Mouse (Mus musculus) myocyte (in vitro differentiated cells): ENCODE results near the gene St3gal3. TPM values are rescaled to one million over a fixed set of nuclear protein-coding genes. Genes with fewer than 3 reads are reported as not detected.
A peak's percentile ranks its signal among the peaks of the same experiment; 100 is the strongest.

ENCODE experiments used
- H3K27me3 ChIP-seq: one replicate; pipeline ENCODE4 v1.6.1; 2011; ENCODE audit not compliant: control insufficient read depth, insufficient read depth, insufficient read length
- H3K36me3 ChIP-seq: one replicate; pipeline ENCODE4 v1.6.1; 2011; ENCODE audit not compliant: control insufficient read depth, insufficient read depth
- H3K4me2 ChIP-seq: one replicate; pipeline ENCODE4 v1.6.1; 2011; ENCODE audit warnings: low read depth, control low read depth
- H3K4me3 ChIP-seq: one replicate; pipeline ENCODE4 v1.5.1; 2011; ENCODE audit warnings: mild to moderate bottlenecking, control low read depth, moderate library complexity
- H3K79me2 ChIP-seq: one replicate; pipeline ENCODE4 v1.6.1; 2011; ENCODE audit not compliant: control insufficient read depth, insufficient read depth
- H3ac ChIP-seq: one replicate; pipeline ENCODE4 v1.6.1; 2011; ENCODE audit not compliant: control insufficient read depth, insufficient read length
- CEBPB ChIP-seq: IDR thresholded peaks from 2 replicates; pipeline ENCODE4 v1.6.1; 2011; ENCODE audit warnings: mild to moderate bottlenecking, moderate library complexity; ENCODE audit not compliant: poor library complexity, insufficient read depth, severe bottlenecking
- E2F4 ChIP-seq: IDR thresholded peaks from one replicate; pipeline ENCODE4 v1.6.1; 2011; ENCODE audit warnings: mild to moderate bottlenecking, control low read depth, moderate library complexity; ENCODE audit not compliant: insufficient read depth
- MAX ChIP-seq: IDR thresholded peaks from one replicate; pipeline ENCODE4 v1.6.1; 2011; ENCODE audit warnings: low read depth, mild to moderate bottlenecking, control low read depth
- MYOD1 ChIP-seq, 3 experiments: IDR thresholded peaks; one replicate each; pipeline ENCODE4 v1.6.1; 2011; ENCODE audit warnings: control low read depth in 2 of 3, low read depth in 2 of 3, mild to moderate bottlenecking in 2 of 3, moderate library complexity in 1 of 3; ENCODE audit not compliant: insufficient read length in 2 of 3, control insufficient read depth in 1 of 3
- MYOG ChIP-seq, 3 experiments: IDR thresholded peaks; one replicate each; pipeline ENCODE4 v1.6.1; 2011; ENCODE audit warnings: control low read depth in 2 of 3, low read depth in 2 of 3, mild to moderate bottlenecking in 2 of 3; ENCODE audit not compliant: insufficient read length in 2 of 3, control insufficient read depth in 1 of 3, insufficient read depth in 1 of 3
- POLR2A ChIP-seq: IDR thresholded peaks from one replicate; pipeline ENCODE4 v1.6.1; 2011; ENCODE audit warnings: low read depth, mild to moderate bottlenecking, control low read depth, moderate library complexity; ENCODE audit not compliant: insufficient read length
- POLR2AphosphoS2 ChIP-seq: IDR thresholded peaks from one replicate; pipeline ENCODE4 v1.6.1; 2011; ENCODE audit warnings: low read depth, control low read depth; ENCODE audit not compliant: insufficient read length
- REST ChIP-seq: IDR thresholded peaks from one replicate; pipeline ENCODE4 v1.6.1; 2011; ENCODE audit warnings: mild to moderate bottlenecking, control low read depth, moderate library complexity; ENCODE audit not compliant: insufficient read depth, insufficient read length
- SRF ChIP-seq: IDR thresholded peaks from one replicate; pipeline ENCODE4 v1.6.1; 2011; ENCODE audit warnings: low read depth; ENCODE audit not compliant: control insufficient read depth, insufficient read length
- TCF12 ChIP-seq: IDR thresholded peaks from one replicate; pipeline ENCODE4 v1.6.1; 2011; ENCODE audit warnings: mild to moderate bottlenecking, control low read depth; ENCODE audit not compliant: poor library complexity, insufficient read depth, severe bottlenecking
- TCF3 ChIP-seq: IDR thresholded peaks from one replicate; pipeline ENCODE4 v1.6.1; 2011; ENCODE audit warnings: low read depth, control low read depth; ENCODE audit not compliant: insufficient read length
- USF1 ChIP-seq: IDR thresholded peaks from one replicate; pipeline ENCODE4 v1.6.1; 2011; ENCODE audit warnings: low read depth, mild to moderate bottlenecking, control low read depth, moderate library complexity
- polyA plus RNA-seq: library from polyadenylated mRNA; unstranded; fragments of >200 nt; fragmentation: generic; extraction: Trizol; gene quantifications from one replicate; pipeline ENCODE4 v1.2.1, GENCODE M21; 2012; ENCODE audit warnings: missing spikeins

St3gal3 gene
- polyA plus RNA-seq, 1 experiment: 45.1 TPM

- H3ac ChIP-seq: no peak overlapping the region
- H3K27me3 ChIP-seq: no peaks in the 10 kb centered on the region
- no peak overlapping the region for H3K4me3 ChIP-seq
- TF ChIP-seq SRF (no peak), POLR2AphosphoS2 (no peak), MYOG (IDR thresholded peaks at IDR 0.05; ENCODE audit: control insufficient read depth in 1 of 3, insufficient read depth in 1 of 3, insufficient read length in 2 of 3, low read depth in 2 of 3) (no peak), MAX (no peak), REST (no peak), CEBPB (no peak), TCF3 (no peak), E2F4 (no peak), TCF12 (no peak), MYOD1 (IDR thresholded peaks at IDR 0.05; ENCODE audit: control insufficient read depth in 1 of 3, insufficient read length in 2 of 3, low read depth in 2 of 3) (no peak), POLR2A (no peak), USF1 (no peak)
- no peaks in the 10 kb centered on the region for H3K79me2 ChIP-seq
- H3K36me3 ChIP-seq: no peaks in the 10 kb centered on the region
- H3K4me2 ChIP-seq: no peak overlapping the region
Observed at GRCm38 (mm10) chr4:118041145-118041544, 93.6 kb downstream of the St3gal3 start.

- no peak overlapping the region for H3K4me3 ChIP-seq
- H3K79me2 ChIP-seq: no peaks in the 10 kb centered on the region
- no peak overlapping the region for H3ac ChIP-seq
- peak; percentile 54 for TF ChIP-seq TCF12
- peak; percentile 80 for TF ChIP-seq TCF3
- peak; percentile 90 to 98 (median 98) for TF ChIP-seq MYOD1 (IDR thresholded peaks at IDR 0.05; ENCODE audit: control insufficient read depth in 1 of 3, insufficient read length in 2 of 3, low read depth in 2 of 3)
- no peak for TF ChIP-seq CEBPB
- peak; percentile 80 to 98 (median 85) for TF ChIP-seq MYOG (IDR thresholded peaks at IDR 0.05; ENCODE audit: control insufficient read depth in 1 of 3, insufficient read depth in 1 of 3, insufficient read length in 2 of 3, low read depth in 2 of 3)
- TF ChIP-seq USF1: no peak
- H3K27me3 ChIP-seq: no peaks in the 10 kb centered on the region
- H3K36me3 ChIP-seq: no peaks in the 10 kb centered on the region
- H3K4me2 ChIP-seq: no peak overlapping the region
Observed at GRCm38 (mm10) chr4:118040650-118041049, 94.1 kb downstream of the St3gal3 start.

DNA sequence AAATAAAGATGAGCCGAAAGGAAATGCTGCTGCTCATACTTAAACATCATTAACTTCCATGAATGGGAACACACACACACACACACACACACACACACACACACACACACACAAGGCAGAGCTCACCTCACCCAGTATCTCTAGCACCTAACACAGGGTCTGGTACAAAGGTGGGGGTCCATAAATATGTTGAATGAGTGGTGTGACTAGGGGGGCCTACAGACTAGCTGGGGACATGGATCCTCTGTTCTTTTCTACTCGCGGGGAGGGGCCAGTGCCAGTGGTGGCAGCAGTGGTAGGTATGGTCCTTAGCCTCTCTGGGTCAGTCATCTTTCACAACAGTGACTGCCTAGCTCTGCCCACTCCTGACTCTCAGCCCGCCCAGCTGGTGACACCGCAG lies 94.8 kb downstream of the St3gal3 start:
- H3K79me2 ChIP-seq: no peaks in the 10 kb centered on the region
- TF ChIP-seq REST: no peak
- TF ChIP-seq TCF3: no peak
- TF ChIP-seq E2F4: no peak
- no peak for TF ChIP-seq POLR2A
- no peak for TF ChIP-seq MAX
- TF ChIP-seq USF1: no peak
- TF ChIP-seq SRF: no peak
- no peak for TF ChIP-seq TCF12
- TF ChIP-seq MYOG (IDR thresholded peaks at IDR 0.05; ENCODE audit: control insufficient read depth in 1 of 3, insufficient read depth in 1 of 3, insufficient read length in 2 of 3, low read depth in 2 of 3): no peak
- TF ChIP-seq MYOD1 (IDR thresholded peaks at IDR 0.05; ENCODE audit: control insufficient read depth in 1 of 3, insufficient read length in 2 of 3, low read depth in 2 of 3): no peak
- H3K36me3 ChIP-seq: no peaks in the 10 kb centered on the region
- no peak overlapping the region for H3K4me2 ChIP-seq
- no peak overlapping the region for H3K4me3 ChIP-seq
- no peaks in the 10 kb centered on the region for H3K27me3 ChIP-seq
- H3ac ChIP-seq: no peak overlapping the region

DNA sequence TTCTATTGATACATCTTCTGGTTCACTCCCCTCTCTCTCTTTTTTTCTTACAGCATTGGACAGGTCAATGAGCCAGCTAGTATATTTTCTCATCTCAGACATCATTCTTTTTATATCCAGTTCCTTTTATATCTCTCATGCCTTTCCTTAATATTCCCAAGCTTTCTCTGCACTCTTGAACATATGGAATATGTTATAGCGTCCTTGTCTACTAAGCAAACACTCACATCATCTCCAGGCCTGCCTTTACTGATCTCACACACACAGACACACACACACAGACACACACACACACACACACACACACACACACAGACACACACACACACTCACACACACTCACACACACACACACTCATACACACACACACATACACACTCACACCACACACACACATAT lies 96.7 kb downstream of the St3gal3 start:
- TF ChIP-seq E2F4: no peak
- TF ChIP-seq CEBPB: no peak
- TF ChIP-seq TCF12: no peak
- no peak for TF ChIP-seq MAX
- no peak for TF ChIP-seq USF1
- TF ChIP-seq POLR2A: no peak
- no peak for TF ChIP-seq SRF
- no peak for TF ChIP-seq MYOD1 (IDR thresholded peaks at IDR 0.05; ENCODE audit: control insufficient read depth in 1 of 3, insufficient read length in 2 of 3, low read depth in 2 of 3)
- no peak for TF ChIP-seq REST
- no peak for TF ChIP-seq MYOG (IDR thresholded peaks at IDR 0.05; ENCODE audit: control insufficient read depth in 1 of 3, insufficient read depth in 1 of 3, insufficient read length in 2 of 3, low read depth in 2 of 3)
- TF ChIP-seq TCF3: no peak
- TF ChIP-seq POLR2AphosphoS2: no peak
- Histone ChIP-seq H3K79me2 (no peaks in the 10 kb centered on the region), H3K4me2 (no peak overlapping the region), H3K36me3 (no peaks in the 10 kb centered on the region), H3K4me3 (no peak overlapping the region), H3K27me3 (no peaks in the 10 kb centered on the region), H3ac (no peak overlapping the region)

- Histone ChIP-seq H3ac (no peak overlapping the region), H3K79me2 (no peaks in the 10 kb centered on the region), H3K4me3 (no peak overlapping the region), H3K36me3 (no peaks in the 10 kb centered on the region), H3K4me2 (no peak overlapping the region), H3K27me3 (no peaks in the 10 kb centered on the region)
- TF ChIP-seq TCF3 (no peak), MYOD1 (IDR thresholded peaks at IDR 0.05; ENCODE audit: control insufficient read depth in 1 of 3, insufficient read length in 2 of 3, low read depth in 2 of 3) (no peak), MAX (no peak), POLR2A (no peak), REST (no peak), POLR2AphosphoS2 (no peak), USF1 (no peak), MYOG (IDR thresholded peaks at IDR 0.05; ENCODE audit: control insufficient read depth in 1 of 3, insufficient read depth in 1 of 3, insufficient read length in 2 of 3, low read depth in 2 of 3) (no peak), E2F4 (no peak), SRF (no peak), CEBPB (no peak), TCF12 (no peak)
Observed at GRCm38 (mm10) chr4:118037406-118037805, 97.3 kb downstream of the St3gal3 start.
